Mouse (Mus musculus): ENCODE measurements around the gene Slc17a9. TPM values are rescaled to one million over a fixed set of nuclear protein-coding genes. Genes with fewer than 3 reads are reported as not detected.

Gene Slc17a9
- total and polyA plus RNA-seq, 3 experiments = 6.7 to 16.1 TPM; not detected in 1

- peak overlapping the region; percentile 75 for H3K9ac ChIP-seq (ENCODE audit: control insufficient read depth, low read depth, low read length, poor library complexity, severe bottlenecking)
- H3K36me3 ChIP-seq (ENCODE audit: control insufficient read depth in 1 of 2, insufficient read depth in 2 of 2, low read length in 2 of 2) = peaks cover 2 to 50% of the 10 kb centered on the region in 2 experiments; a peak in 3 of 4 replicates
- no peaks in the 10 kb centered on the region for H3K27me3 ChIP-seq (ENCODE audit: control insufficient read depth in 1 of 2, insufficient read depth in 2 of 2, low read length in 2 of 2)
- TF ChIP-seq ZKSCAN1 (IDR thresholded peaks at IDR 0.05; ENCODE audit: low read depth, low read length) (peak; percentile 82), KAT2A (conservative IDR thresholded peaks at IDR 0.05; ENCODE audit: low read depth, low read length) (no peak), MXI1 (IDR thresholded peaks at IDR 0.05; ENCODE audit: low read depth, low read length) (peak; percentile 56; the same call in 1 of the 2 replicates), ZMIZ1 (IDR thresholded peaks at IDR 0.05; ENCODE audit: low read depth, low read length) (0 out of 2 replicates have a peak, but pooled peaks have one; percentile 15)
- peak overlapping the region; percentile 91 for H3K27ac ChIP-seq (ENCODE audit: control insufficient read depth, low read depth, low read length)
- H3K9me3 ChIP-seq (replicated peaks; ENCODE audit: insufficient read depth, low read length) = no peaks in the 10 kb centered on the region
- peak overlapping the region; percentile 48 to 59 for H3K4me3 ChIP-seq (ENCODE audit: control insufficient read depth in 1 of 2, insufficient read depth in 1 of 2, low read depth in 2 of 2, low read length in 2 of 2)
- H3K4me1 ChIP-seq (ENCODE audit: control insufficient read depth in 1 of 2, insufficient read depth in 2 of 2, low read length in 2 of 2) = peaks cover 18 to 59% of the 10 kb centered on the region in 2 experiments
- H3K79me2 ChIP-seq (ENCODE audit: control insufficient read depth, insufficient read depth, low read length, poor library complexity) = peaks cover 4% of the 10 kb centered on the region; the same call in 1 of the 2 replicates
- DNase-seq (ENCODE audit: low read depth, low spot score) = peak; percentile 42
Measured at GRCm38 (mm10) chr2:180725856-180726629, 980 bp downstream of the Slc17a9 start.

GRCm38 (mm10) chr2:180726658-180727442 is 1.8 kb downstream of the Slc17a9 start:
- H3K4me3 ChIP-seq (ENCODE audit: control insufficient read depth in 1 of 2, insufficient read depth in 1 of 2, low read depth in 2 of 2, low read length in 2 of 2) = peak overlapping the region; percentile 3 to 16; a peak in 2 of 4 replicates
- peaks cover 0 to 56% of the 10 kb centered on the region in 2 experiments; a peak in 2 of 4 replicates for H3K36me3 ChIP-seq (ENCODE audit: control insufficient read depth in 1 of 2, insufficient read depth in 2 of 2, low read length in 2 of 2)
- peak overlapping the region; percentile 91 for H3K27ac ChIP-seq (ENCODE audit: control insufficient read depth, low read depth, low read length)
- DNase-seq (ENCODE audit: low read depth, low spot score) = peak; percentile 87
- peaks cover 4% of the 10 kb centered on the region; the same call in 1 of the 2 replicates for H3K79me2 ChIP-seq (ENCODE audit: control insufficient read depth, insufficient read depth, low read length, poor library complexity)
- H3K9ac ChIP-seq (ENCODE audit: control insufficient read depth, low read depth, low read length, poor library complexity, severe bottlenecking) = peak overlapping the region; percentile 75
- no peaks in the 10 kb centered on the region for H3K27me3 ChIP-seq (ENCODE audit: control insufficient read depth in 1 of 2, insufficient read depth in 2 of 2, low read length in 2 of 2)
- H3K4me1 ChIP-seq (ENCODE audit: control insufficient read depth in 1 of 2, insufficient read depth in 2 of 2, low read length in 2 of 2) = peaks cover 25 to 65% of the 10 kb centered on the region in 2 experiments
- no peaks in the 10 kb centered on the region for H3K9me3 ChIP-seq (replicated peaks; ENCODE audit: insufficient read depth, low read length)
- TF ChIP-seq TBP (IDR thresholded peaks at IDR 0.05; ENCODE audit: low read depth, low read length) (peak; percentile 51; the same call in 1 of the 2 replicates), MAFK (IDR thresholded peaks at IDR 0.05; ENCODE audit: borderline replicate concordance, low read depth, low read length) (no peak), MYB (IDR thresholded peaks at IDR 0.05; ENCODE audit: low read depth, low read length) (no peak), SIN3A (IDR thresholded peaks at IDR 0.05; ENCODE audit: low read length) (no peak), MYC (IDR thresholded peaks at IDR 0.05; ENCODE audit: low read depth, low read length) (peak; percentile 83; the same call in 1 of the 2 replicates), TCF12 (IDR thresholded peaks at IDR 0.05; ENCODE audit: low read depth, low read length) (0 out of 2 replicates have a peak, but pooled peaks have one; percentile 21), BHLHE40 (IDR thresholded peaks at IDR 0.05; ENCODE audit: borderline replicate concordance, low read depth, low read length) (no peak), CHD2 (IDR thresholded peaks at IDR 0.05; ENCODE audit: low read length) (no peak), ELF1 (IDR thresholded peaks at IDR 0.05; ENCODE audit: low read depth, low read length) (peak; percentile 64; the same call in 1 of the 2 replicates), ZC3H11A (IDR thresholded peaks at IDR 0.05; ENCODE audit: low read depth, low read length) (no peak), POLR2AphosphoS5 (IDR thresholded peaks at IDR 0.05; ENCODE audit: borderline replicate concordance, low read depth, low read length) (no peak), E2F4 (IDR thresholded peaks at IDR 0.05; ENCODE audit: borderline replicate concordance, low read depth, low read length) (no peak), JUND (IDR thresholded peaks at IDR 0.05; ENCODE audit: low read depth, low read length) (no peak), ZMIZ1 (IDR thresholded peaks at IDR 0.05; ENCODE audit: low read depth, low read length) (0 out of 2 replicates have a peak, but pooled peaks have one; percentile 43), MAX (IDR thresholded peaks at IDR 0.05; ENCODE audit: low read length) (peak; percentile 97), USF1 (IDR thresholded peaks at IDR 0.05; ENCODE audit: low read depth, low read length) (peak; percentile 98), MEF2A (IDR thresholded peaks at IDR 0.05; ENCODE audit: extremely low read depth, insufficient replicate concordance, low read depth, low read length, poor library complexity, severe bottlenecking) (no peak), SMC3 (IDR thresholded peaks at IDR 0.05; ENCODE audit: low read depth, low read length) (no peak; the same call in 1 of the 2 replicates), ZKSCAN1 (IDR thresholded peaks at IDR 0.05; ENCODE audit: low read depth, low read length) (no peak), POLR2AphosphoS2 (IDR thresholded peaks at IDR 0.05; ENCODE audit: low read length) (no peak; the same call in 1 of the 2 replicates), GATA1 (IDR thresholded peaks at IDR 0.05; ENCODE audit: low read depth, low read length) (no peak), POLR2A (IDR thresholded peaks at IDR 0.05; ENCODE audit: control insufficient read depth in 1 of 2, insufficient read depth in 1 of 2, low read depth in 1 of 2, low read length in 2 of 2, poor library complexity in 1 of 2) (peak; percentile 24 to 73; a peak in 2 of 4 replicates), KAT2A (conservative IDR thresholded peaks at IDR 0.05; ENCODE audit: low read depth, low read length) (no peak), CHD1 (IDR thresholded peaks at IDR 0.05; ENCODE audit: low read depth, low read length) (no peak), RCOR1 (IDR thresholded peaks at IDR 0.05; ENCODE audit: low read depth, low read length) (no peak), USF2 (IDR thresholded peaks at IDR 0.05; ENCODE audit: borderline replicate concordance in 1 of 2, insufficient read depth in 1 of 2, low read depth in 1 of 2, low read length in 2 of 2) (peak; percentile 61 to 87; a peak in 3 of 4 replicates)

All from MEL (cell line).